Mouse (Mus musculus): ENCODE results near the gene Porcn. TPM values are rescaled to one million over a fixed set of nuclear protein-coding genes. Genes with fewer than 3 reads are reported as not detected.

Gene Porcn
- total RNA-seq (2014; fragmentation: Nextera tagmentation) (not detected in 2 replicates), total RNA-seq (2017) (not detected in 2 replicates)

- peak; percentile 98 for ATAC-seq (replicated peaks; ENCODE audit: poor library complexity, severe bottlenecking)
Observed at GRCm38 (mm10) chrX:8206015-8206693, at the start of gene Porcn. Gene Porcn, minus strand, starts transcription at chrX:8206525.

DNA sequence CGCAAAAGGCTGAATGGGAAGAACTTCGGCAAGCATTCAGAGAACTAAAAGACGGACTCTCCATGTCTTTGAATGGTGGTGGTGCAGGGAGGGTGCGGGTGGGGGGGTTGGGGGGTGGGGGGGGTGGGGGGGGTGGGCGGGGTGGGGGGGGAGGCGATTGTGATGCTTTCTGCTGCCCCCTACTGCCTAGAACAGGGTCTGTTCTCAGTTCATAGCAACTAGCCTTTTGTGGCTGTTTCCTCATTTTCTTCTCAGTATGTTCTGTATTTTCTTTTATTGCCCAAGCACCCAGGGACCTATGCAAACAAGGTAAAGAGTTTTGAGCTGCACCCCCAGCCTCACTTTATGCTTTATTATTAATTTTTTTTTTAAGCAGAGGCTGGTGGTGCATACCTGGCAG is 49.5 kb upstream of the Porcn start:
- no peak for ATAC-seq (replicated peaks; ENCODE audit: poor library complexity, severe bottlenecking)

- no peak for ATAC-seq (replicated peaks; ENCODE audit: poor library complexity, severe bottlenecking)
Observed at GRCm38 (mm10) chrX:8253711-8254110, 47.4 kb upstream of the Porcn start.

DNA sequence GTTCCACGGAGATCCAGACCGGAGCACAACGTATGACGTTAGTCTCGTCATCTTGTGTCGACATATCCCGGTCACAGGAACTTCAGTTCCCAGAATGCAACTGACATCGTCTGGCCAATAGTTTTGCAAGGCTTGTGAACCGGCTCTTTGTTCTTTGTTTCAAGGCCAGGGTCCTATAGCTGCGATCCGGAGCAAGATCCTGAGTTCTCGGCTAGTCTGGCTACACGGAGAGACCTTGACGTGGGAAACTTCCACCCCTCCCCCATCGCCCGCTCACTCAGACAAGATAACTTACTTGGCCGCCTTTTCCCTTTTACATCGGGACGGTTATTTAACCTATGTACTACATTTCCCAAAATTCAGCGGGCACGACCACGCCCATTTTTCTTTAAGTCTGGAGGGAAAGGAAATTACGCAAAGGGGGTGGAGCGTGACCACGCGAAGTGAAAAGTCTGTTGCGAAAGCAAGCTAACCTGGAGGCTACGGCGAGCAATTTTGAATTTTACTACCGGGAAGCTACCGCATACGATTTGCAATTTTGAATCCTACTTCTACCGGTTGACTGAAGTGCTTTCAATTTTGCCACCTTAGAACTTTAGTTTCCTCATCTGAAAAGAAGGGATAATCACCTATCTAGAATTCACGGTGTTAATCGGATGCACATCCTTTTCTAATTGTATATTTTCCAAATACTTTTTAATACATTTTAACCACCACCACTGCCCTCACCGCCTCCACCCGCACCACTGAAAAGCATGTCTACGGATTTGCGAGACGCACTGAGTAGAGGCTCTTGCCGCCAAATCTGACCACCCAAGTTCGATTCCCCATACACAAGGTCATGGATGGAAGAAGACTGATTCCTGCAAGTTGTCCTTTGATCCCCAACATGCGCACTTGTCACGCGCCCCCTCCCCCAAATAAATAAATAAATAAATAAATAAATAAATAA is 46.3 kb upstream of the Porcn start, which contains the start of gene Ftsj1:
TSS of gene Ftsj1 (minus strand) at position 73 of the 952 bp plus-strand sequence.
- peak; percentile 93 for ATAC-seq (replicated peaks; ENCODE audit: poor library complexity, severe bottlenecking)

GRCm38 (mm10) chrX:8251789-8252333 is 45.5 kb upstream of the Porcn start:
- no peak; the same call in 1 of the 2 replicates for ATAC-seq (replicated peaks; ENCODE audit: poor library complexity, severe bottlenecking)

DNA sequence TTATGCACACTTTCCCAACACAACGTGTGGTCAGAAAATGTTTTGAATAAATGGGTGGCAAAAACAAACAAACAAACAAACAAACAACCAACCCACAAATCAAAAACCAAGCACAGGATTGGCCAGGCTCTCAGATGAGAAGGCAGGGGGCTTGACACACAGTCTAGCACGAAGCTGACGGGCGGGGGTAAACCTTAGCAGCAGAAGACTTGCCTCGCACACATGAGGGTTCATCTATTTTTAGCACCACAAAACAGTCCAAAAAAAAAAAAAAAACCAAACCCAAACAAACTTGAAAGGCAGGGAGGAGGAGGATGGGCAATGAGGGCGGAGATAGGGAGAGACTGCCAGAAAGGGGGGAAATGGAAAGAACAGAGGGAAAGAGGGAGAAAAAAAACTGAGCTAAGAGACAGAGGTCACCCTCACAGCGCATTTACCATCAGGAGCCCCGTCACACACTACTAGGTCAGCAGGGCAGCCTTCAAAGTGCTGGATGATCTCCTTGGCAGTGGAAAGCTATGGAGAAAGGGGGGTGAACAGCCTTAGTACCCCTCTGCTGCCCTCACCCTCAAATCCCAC is 42.3 kb upstream of the Porcn start:
- no peak for ATAC-seq (replicated peaks; ENCODE audit: poor library complexity, severe bottlenecking)

DNA sequence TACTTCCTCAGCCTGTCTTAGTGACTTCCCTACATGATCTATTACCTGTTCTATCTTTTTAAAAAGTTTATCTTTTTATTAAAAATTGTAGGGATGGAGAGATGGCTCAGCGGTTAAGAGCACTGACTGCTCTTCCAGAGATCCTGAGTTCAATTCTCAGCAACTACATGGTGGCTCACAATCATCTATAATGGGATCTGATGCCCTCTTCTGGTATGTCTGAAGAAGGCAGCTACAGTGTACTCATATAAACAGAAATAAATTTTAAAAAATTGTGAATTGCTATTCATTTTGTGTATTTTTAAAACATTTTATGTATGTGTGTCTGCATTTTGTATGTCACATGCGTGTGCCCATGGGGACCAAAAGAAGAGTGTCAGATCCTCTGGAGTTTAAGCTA is 41.4 kb upstream of the Porcn start:
- no peak for ATAC-seq (replicated peaks; ENCODE audit: poor library complexity, severe bottlenecking)

- ATAC-seq (replicated peaks; ENCODE audit: poor library complexity, severe bottlenecking) = no peak
Observed at GRCm38 (mm10) chrX:8238804-8239395, 32.6 kb upstream of the Porcn start.

DNA sequence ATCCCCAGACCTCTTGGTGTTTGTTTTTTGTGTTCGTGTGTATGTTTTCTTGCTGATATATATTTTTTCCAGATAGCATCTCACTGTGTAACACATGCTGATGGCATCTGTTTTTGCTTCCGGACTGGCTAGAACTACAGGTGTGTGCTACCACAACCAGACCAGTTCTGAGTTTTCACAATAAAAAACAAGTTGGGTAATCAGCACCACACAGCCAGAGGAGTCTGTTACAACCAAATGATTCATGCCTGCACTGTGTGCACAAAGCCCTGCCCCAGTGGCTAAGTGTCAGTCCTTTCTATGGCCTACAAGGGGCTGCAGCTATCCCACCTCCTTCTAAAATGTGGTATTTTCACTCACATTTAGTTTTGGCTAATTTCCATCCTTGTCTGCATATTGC is 30.4 kb upstream of the Porcn start:
- ATAC-seq (replicated peaks; ENCODE audit: poor library complexity, severe bottlenecking) = no peak

DNA sequence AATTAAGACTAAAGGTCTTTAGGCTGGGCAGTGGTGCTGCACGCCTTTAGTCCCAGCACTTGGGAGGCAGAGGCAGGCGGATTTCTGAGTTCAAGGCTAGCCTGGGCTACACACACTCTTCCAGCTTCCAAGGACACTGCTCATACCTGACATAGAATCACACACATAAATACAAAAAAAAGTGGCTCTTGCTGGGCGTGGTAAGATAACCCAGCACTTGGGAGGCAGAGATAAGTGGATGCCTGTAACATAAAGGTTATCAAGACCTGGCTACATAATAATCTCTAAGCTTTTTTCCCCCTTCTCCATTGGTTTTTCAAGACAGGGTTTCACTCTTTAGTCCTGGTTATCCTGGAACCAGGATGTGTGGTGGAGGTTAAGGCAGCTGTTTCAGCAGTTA is 27.3 kb upstream of the Porcn start:
- ATAC-seq (replicated peaks; ENCODE audit: poor library complexity, severe bottlenecking) = no peak

DNA sequence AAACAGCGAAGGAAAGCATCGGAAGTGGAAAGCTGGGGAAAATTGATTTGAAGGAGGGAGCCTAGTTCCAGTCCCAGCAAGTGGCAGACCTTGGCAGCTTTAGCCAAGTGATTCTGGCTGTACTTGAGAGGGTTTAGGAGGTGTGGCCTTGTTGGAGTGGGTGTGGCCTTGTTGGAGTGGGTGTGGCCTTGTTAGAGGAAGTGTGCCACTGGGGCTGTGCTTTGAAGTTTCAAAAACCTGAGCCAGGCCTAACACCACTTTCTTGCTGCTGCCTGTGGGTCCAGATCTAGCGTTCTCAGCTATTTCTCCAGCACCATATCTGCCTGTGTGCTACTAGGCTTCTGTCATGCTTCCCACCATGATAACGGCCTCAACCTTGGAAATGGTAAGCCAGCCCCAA is 23.9 kb upstream of the Porcn start:
- 0 out of 2 replicates have a peak, but pooled peaks have one; percentile 17 for ATAC-seq (replicated peaks; ENCODE audit: poor library complexity, severe bottlenecking)

DNA sequence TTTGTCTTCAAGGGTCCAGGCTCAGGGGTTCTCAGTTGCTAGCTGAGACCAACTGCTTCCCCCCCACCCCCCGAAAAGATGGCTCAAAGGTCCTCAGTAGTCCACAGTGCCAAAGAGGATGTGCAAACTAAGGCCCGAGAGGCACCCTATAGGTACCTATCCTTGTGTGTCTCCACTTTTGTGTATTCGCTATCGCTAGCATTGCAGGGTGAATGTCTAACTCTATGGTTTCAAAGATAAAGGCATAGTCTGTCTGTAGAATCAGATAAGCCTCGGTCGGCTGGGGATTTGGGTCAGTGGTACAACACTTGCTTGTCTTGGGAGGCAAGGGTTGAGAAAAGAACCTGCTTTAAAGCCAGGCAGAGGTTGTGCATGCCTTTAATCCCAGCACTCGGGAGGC is 17.1 kb upstream of the Porcn start:
- no peak for ATAC-seq (replicated peaks; ENCODE audit: poor library complexity, severe bottlenecking)

- no peak for ATAC-seq (replicated peaks; ENCODE audit: poor library complexity, severe bottlenecking)
Observed at GRCm38 (mm10) chrX:8222678-8223421, 16.5 kb upstream of the Porcn start.

DNA sequence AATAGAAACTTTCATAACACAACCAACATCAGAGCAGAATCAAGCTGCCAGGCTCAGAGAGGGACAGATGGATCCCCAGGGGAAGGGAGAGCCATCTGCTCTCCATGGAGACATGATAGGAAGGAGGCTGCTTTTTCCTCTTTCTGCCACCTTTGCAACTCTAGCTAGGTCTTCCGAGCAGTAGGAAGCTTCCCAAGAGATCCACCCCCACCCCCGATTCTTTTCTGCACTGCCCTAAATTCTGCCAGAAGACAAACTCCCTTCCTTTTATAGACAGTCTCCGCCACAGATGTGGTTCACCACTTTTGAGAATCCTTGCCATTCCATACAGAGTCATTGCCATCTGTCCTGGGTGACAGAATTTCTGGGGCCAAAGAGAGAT is 16.0 kb upstream of the Porcn start:
- no peak for ATAC-seq (replicated peaks; ENCODE audit: poor library complexity, severe bottlenecking)

- no peak for ATAC-seq (replicated peaks; ENCODE audit: poor library complexity, severe bottlenecking)
Observed at GRCm38 (mm10) chrX:8219651-8220050, 13.3 kb upstream of the Porcn start.

DNA sequence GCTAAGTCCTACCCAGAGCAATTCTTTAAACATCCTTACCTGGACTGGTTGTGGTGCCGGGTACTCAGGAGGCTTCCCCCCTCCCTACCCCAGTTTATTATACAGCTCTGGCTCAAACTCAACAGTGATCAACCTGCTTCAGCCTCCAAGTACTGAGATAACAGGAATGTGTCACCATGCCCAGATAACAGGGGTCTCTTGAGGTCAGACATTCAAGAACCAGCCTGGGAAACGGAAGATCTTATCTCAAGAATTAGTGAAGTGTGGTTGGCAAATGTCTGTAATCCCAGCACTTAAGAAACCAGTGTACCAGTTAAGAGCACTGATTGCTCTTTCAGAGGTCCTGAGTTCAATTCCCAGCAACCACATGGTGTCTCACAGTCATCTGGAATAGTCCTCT is 11.8 kb upstream of the Porcn start:
- no peak for ATAC-seq (replicated peaks; ENCODE audit: poor library complexity, severe bottlenecking)

- no peak for ATAC-seq (replicated peaks; ENCODE audit: poor library complexity, severe bottlenecking)
Observed at GRCm38 (mm10) chrX:8217383-8217782, 11.1 kb upstream of the Porcn start.

GRCm38 (mm10) chrX:8211490-8212207 is 5.3 kb upstream of the Porcn start:
- no peak for ATAC-seq (replicated peaks; ENCODE audit: poor library complexity, severe bottlenecking)

GRCm38 (mm10) chrX:8209720-8210119 is 3.4 kb upstream of the Porcn start:
- no peak for ATAC-seq (replicated peaks; ENCODE audit: poor library complexity, severe bottlenecking)
